Mouse (Mus musculus) kidney, adult 2 months (tissue): ENCODE results near the gene Ablim1.

Experiments
- CTCF ChIP-seq: fragments of 200-500 bp; conservative IDR thresholded peaks from 2 replicates; pipeline ENCODE4 v1.5.1; 2011; ENCODE audit warnings: low read depth, mild to moderate bottlenecking, control low read depth, low read length, moderate library complexity, mixed read lengths; ENCODE audit not compliant: insufficient read depth, insufficient read length
- POLR2A ChIP-seq: fragments of 200-500 bp; IDR thresholded peaks from one replicate; pipeline ENCODE4 v1.6.1; 2011; ENCODE audit warnings: low read depth, low read length, control low read depth

DNA sequence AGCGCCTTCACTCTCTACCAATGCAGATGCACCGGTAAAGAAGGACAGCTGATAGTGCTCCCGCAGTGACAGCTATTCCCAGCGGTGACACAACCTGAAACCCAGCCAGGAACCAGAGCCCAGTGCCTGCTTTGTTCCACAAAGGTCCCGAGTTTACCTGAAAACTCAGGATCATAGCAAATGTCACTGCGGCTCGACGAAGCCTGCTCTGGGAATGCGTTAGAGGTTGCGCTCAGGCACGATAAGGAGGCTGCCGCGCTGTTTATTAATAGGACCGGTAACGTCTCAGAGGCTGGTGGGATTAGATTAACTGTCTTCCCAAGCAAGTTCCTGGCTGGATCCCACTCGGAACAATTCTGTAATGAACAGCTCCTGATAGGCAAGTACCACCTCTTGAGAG, 43.0 kb downstream of the Ablim1 start:
- no peak for TF ChIP-seq CTCF
- TF ChIP-seq POLR2A, result no peak
